Mouse (Mus musculus) embryo, embryonic 9.5 days (tissue): ENCODE results near the gene Ric8b.

Source experiments
- DNase-seq: peaks from one replicate; pipeline ENCODE4 v3.0.0-alpha.2; 2017; ENCODE audit errors: extremely low spot score

Ric8b gene

DNA sequence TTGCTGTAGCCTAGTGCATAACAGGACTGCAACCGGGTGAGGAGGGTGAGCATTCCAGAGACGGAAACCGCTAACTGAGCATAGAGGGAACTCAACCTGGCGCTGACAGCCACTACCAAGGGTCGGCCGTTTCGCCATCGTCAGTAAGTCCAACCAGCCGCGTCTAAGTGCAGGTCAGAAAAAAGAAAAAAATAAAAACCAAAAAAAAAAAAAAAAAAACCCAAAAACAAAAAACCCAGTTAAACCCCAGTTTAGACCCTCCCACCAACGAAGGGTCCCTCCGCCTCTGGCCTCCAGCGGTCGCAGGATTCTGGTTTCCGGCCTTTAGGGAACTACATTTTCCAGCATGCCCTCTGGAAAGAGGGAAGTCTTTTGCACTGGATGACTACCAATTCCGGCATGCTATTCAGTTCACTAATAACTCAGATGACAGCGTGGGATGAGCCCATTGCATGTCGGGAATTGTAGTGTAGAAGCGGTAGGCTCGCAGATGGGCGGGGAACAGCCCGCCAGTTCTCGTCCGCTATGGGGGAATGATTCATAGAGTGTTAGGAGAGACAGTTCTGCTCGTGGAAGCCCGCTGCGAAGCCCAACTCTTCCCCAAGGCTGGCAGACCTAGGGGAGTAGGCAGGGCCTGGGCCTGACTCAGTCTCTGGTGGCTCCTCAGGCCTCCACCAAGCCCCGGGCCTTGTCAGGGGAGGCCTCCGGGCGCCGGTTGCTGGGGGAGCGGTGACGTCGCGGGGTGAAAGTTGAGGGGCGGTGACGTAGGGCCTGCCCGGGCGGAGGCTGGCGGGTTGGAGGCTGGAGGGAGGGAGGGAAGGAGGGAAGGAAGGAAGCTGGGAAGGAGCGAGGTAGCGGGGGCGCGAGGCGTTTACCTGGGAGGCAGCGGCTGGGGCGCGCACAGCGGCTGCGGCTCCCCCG is at the start of gene Ric8b:
Gene Ric8b, plus strand, starts transcription at position 807 of the 921 bp plus-strand sequence.
- DNase-seq, result peak; percentile 98

- DNase-seq, result peak; percentile 30
Observed at GRCm38 (mm10) chr10:84871285-84871684, 46.1 kb upstream of the Ric8b start.

- DNase-seq, result no peak
Observed at GRCm38 (mm10) chr10:84871921-84872320, 45.5 kb upstream of the Ric8b start.

DNA sequence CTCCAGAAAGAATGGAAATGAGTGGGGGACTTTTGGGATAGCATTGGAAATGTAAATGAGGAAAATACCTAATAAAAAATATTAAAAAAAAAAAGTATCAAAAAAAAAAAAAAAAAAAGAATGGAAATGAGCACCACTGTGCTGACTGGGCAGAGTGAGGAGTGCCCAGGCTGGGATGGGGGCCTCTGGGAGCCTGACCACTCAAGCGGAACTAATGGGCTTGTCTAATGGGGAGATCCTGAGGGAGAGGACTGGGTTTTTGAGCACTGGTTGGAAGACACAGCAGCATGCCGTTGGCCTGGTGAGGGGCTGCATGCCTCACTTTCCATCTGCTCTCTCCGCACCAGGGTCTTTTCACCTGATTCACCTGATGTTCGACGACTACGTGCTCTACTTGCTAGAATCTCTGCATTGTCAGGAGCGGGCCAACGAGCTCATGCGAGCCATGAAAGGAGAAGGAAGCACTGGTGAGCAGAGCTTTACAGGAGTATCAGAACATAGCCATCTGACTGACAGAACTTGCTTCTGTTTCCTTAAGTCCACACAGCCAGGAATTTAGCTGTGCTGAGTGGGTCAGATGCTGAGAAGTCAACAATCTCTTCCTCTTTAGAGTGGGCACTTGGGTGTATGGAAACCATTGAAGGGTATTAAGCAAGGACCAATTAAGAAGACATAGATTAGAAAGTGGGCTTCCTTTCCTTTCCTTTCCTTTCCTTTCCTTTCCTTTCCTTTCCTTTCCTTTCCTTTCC is 37.4 kb upstream of the Ric8b start:
- no peak for DNase-seq

- no peak for DNase-seq
Observed at GRCm38 (mm10) chr10:84882528-84882927, 34.9 kb upstream of the Ric8b start.

- DNase-seq, result no peak
Observed at GRCm38 (mm10) chr10:84885341-84885884, 32.0 kb upstream of the Ric8b start.

- DNase-seq, result peak; percentile 32
Observed at GRCm38 (mm10) chr10:84886221-84886627, 31.2 kb upstream of the Ric8b start.

DNA sequence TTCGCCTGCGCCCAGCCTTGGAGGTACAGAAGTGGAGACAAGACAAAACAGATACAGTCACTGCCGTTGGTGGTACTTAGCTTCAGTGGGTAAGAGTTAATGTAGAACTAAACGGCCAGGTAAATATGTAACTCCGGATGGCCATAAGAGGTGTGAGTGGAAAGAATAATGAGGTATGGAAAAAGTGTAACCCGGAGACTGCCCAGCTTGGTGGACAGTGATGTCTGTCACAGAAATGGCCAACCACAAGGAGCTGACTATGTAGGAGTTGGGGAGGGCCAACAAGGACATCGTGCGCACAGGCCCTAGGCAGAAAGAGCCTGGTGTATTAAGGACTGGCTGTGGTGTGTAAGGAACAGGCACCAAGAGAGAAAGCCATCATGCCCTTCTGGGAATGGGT is 30.6 kb upstream of the Ric8b start:
- no peak for DNase-seq

- no peak for DNase-seq
Observed at GRCm38 (mm10) chr10:84889096-84889846, 28.1 kb upstream of the Ric8b start.

- DNase-seq, result no peak
Observed at GRCm38 (mm10) chr10:84895810-84896358, 21.5 kb upstream of the Ric8b start.

GRCm38 (mm10) chr10:84896941-84897930 is 20.2 kb upstream of the Ric8b start:
- DNase-seq, result no peak

DNA sequence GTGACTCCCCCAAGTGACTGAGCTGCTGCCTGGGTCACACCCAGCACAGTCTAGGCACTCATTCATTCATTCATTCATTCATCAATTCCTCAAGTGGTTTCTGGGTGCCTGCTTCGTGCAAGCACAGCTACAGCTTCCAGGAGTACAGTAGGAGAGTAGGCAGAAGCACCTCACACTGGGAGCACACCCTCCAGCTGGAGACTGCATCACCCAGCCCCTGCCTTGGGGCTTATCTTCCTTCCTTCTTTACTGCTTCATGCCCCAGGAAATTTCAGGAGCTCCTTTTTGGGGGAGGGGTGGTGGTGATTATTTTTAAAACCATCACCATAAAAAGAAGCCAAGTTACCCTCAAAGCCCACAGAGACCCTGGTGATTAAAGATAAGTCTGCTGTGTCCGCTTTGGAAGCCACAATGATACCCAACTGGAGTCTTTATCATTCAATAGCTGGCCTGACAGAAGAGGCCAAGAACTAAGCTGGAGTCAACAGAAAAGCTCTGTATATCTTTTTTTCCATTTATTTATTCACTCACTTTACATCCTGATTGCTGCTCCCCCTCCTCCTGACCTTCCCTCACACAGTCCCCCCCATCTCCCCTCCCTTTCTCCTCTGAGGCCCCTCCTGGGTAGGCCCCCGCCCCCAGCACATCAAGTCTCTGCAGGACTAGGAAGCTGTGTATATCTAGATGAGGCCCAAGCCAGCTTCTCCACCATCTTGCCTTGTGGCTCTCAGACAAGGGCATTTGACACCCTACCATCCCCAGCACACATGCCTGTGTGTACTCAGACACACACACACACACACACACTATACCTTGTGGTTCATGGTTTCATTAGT is 19.1 kb upstream of the Ric8b start:
- no peak for DNase-seq

- DNase-seq, result no peak
Observed at GRCm38 (mm10) chr10:84901676-84902075, 15.7 kb upstream of the Ric8b start.

GRCm38 (mm10) chr10:84902213-84902612 is 15.2 kb upstream of the Ric8b start:
- no peak for DNase-seq

- no peak for DNase-seq
Observed at GRCm38 (mm10) chr10:84903307-84903706, 14.1 kb upstream of the Ric8b start.

GRCm38 (mm10) chr10:84903742-84904141 is 13.7 kb upstream of the Ric8b start:
- DNase-seq, result no peak

DNA sequence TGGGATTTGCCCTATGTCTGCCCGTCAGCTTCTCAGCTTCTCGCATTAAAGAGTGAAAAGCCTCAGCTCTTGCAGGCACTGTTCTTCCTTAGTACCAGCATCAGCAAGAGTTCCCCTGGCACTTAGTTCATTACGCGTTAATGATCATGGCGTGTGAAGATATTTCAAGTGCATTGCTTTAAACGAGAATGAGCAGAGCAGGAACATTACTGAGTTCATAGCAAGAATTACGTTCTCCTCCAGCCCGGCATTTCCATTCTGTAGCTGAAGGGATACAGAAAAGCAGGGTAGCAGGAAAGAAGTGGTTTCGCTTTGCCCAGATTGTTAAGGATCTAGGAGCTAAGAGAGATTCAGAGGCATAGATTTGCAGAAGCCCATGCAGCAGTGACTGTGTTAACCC is 10.5 kb upstream of the Ric8b start:
- no peak for DNase-seq

- DNase-seq, result no peak
Observed at GRCm38 (mm10) chr10:84908006-84908405, 9.4 kb upstream of the Ric8b start.

DNA sequence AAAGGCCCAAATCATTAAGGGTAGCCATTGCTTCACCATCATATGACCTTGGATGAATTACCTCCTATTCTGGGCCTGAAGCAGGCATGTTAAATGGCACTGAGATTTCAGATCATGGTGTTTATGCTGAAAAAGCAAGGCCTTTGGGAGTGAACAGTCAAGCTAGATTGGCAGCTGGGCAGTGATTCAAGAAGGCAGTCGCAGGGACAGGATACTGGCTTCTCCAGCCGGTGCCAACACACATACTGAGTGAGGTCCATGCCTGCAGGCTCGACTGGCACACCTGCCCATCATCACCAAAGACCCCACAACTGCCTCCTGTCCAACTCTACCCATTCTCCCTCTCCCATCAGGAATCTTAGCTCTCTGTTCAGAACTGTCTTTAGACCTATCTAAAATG is 8.9 kb upstream of the Ric8b start:
- no peak for DNase-seq
